Mouse (Mus musculus) cerebellum, adult 8-10 months (tissue): Measurements from ENCODE around the gene Nlrc5.

Experiments
- DNase-seq: peaks from one replicate; pipeline ENCODE4 v3.0.0; 2022

Gene Nlrc5

GRCm38 (mm10) chr8:94471281-94471680 lies 37.1 kb downstream of the Nlrc5 start:
- no peak for DNase-seq

DNA sequence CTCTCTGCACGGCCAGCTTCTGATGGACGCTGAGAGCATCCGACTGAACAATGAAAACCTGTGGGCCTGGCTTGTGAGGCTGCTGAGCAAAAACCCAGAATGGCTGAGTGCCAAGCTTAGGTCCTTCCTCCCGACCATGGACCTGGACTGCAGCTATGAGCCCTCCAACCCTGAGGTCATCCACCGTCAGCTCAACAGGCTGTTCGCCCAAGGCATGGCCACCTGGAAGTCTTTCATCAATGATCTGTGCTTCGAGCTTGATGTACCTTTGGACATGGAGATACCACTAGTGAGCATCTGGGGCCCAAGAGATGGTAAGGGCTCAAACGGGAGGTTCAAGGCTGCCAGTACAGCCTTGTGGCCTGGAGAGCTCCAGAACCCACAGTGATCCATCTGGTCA lies 38.6 kb downstream of the Nlrc5 start:
- no peak for DNase-seq

DNA sequence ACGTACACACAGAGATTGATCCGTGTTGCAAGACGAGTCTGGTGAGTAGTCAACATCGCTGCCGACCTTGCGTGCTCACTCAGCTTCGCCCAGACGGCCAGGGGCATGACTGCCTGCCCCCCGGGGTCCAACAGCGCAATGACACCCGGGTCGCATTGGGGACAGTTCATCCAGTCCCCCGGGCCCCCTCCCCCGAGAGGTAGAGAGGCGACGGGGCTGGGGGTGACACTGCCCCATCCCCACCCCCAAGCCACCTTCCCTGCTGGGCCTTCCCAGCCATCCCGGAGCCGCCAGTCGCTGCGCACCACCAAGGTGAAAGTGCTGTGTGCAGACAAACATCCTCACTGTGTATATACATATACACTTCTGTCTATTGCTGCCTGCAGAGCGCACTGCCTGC lies 39.3 kb downstream of the Nlrc5 start:
- DNase-seq = no peak

DNA sequence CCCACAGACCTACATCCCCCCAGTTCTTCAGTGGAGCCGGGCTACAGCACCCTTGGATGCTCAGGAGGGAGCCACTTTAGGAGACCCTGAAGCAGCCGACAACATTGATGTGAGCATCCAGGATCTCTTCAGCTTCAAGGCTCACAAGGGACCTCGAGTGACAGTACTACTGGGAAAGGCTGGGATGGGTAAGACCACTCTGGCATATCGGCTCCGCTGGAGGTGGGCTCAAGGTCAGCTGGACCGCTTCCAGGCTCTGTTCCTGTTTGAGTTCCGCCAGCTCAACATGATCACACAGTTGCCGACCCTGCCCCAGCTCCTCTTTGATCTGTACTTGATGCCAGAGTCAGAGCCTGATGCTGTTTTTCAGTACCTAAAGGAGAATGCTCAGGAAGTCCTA lies 41.6 kb downstream of the Nlrc5 start:
- DNase-seq = no peak

GRCm38 (mm10) chr8:94476846-94477245 lies 42.7 kb downstream of the Nlrc5 start:
- DNase-seq = no peak

DNA sequence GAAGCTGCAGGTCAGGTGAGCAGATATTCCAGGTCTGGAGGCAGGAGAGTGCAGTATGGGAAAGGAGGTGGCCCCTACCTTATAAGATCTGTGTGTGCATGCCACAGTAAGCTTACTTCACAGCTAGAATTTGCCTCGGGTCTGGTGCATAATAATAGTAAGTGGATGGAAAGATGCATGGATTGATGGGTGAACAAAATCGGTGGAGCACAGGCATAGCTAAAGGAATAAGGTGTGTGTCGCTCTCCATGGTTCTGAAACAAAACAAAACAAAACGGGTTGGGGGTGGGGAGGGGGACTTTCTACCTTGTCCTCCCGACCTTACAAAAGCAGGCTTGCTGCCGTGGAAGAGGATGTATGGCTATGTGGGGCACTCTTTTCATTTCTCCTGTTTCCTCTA lies 47.9 kb downstream of the Nlrc5 start:
- DNase-seq = no peak

- no peak for DNase-seq
These were observed 51.1 kb downstream of the Nlrc5 start for GRCm38 (mm10) chr8:94485288-94485687.

DNA sequence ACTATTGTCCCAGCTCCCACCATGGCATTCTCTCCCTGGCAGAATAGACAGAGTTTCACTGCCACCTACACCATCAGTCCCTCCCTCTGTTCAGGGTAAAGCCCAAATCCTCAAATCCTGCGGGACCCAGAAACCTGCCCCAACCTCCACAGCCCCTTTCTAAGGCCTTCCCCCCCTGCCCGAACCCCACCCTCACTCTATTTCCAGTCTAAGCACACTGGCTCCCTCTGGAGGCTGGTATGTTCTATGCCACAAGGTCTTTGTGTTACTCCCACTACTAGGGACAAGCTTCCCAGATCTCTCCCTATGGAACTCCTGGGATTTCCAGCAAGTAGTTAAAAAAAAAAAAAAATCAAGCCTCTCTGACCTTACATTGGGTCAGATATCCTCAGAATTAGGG lies 51.7 kb downstream of the Nlrc5 start:
- no peak for DNase-seq

DNA sequence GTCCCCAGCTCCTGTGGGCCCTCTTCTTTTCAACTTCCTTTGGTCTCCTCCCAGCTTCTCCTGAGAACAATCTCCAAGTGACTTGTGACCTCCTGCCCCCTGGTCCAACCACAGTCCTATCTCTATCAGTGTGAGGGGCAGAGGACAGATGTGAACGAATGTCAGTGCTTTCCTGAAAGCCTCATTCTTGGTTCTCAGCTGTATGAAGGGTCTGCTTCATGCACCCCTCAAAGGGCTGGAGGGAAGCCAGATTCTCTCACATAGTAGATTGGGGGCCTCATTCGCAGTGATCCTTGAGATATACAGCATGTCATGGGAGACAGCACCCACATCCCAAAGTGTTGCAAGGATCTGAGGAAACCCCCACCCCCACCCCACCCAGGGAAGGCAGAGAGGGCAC lies 53.9 kb downstream of the Nlrc5 start:
- DNase-seq = no peak

- no peak for DNase-seq
These were observed 55.8 kb downstream of the Nlrc5 start for GRCm38 (mm10) chr8:94489809-94490483.

DNA sequence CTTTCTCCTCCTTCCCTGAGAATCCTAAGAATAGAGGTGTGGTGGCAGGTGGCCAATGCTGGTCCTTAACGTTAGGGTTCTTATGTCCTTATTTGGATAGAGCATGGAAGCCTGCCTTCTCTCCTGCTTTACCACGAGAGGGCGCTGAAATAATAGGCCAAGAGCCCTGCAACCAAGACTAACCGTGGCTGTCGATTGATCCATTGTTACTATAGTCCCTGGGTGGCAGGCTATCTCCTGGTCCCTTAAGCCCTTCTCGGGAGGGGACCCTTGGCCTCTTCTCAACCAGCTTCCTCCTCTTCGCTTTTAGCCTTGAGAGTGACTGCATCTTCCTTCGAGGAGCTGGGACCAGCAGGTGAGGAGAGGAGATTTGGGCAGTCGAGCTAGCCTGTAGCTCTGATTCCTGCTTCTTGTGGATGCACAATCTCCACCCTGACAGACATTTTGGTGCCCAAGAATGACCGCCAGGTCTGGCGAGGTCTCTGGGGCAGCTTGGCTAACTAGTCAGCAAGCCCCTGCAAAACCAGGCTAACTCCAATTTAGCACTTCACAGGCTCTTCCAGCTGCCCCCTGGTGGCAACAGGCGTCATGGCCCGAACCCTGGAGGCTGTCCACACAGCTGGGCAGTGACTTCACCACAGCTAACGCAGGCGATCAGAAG lies 58.0 kb downstream of the Nlrc5 start:
- peak; percentile 40 for DNase-seq

GRCm38 (mm10) chr8:94493240-94493639 lies 59.1 kb downstream of the Nlrc5 start:
- DNase-seq = no peak

- no peak for DNase-seq
These were observed 81.5 kb downstream of the Nlrc5 start for GRCm38 (mm10) chr8:94515430-94516208.

- no peak for DNase-seq
These were observed 82.0 kb downstream of the Nlrc5 start for GRCm38 (mm10) chr8:94516209-94516593.

GRCm38 (mm10) chr8:94516766-94517165 lies 82.6 kb downstream of the Nlrc5 start:
- DNase-seq = no peak

- no peak for DNase-seq
These were observed 84.2 kb downstream of the Nlrc5 start for GRCm38 (mm10) chr8:94518331-94518730.

- no peak for DNase-seq
These were observed 84.9 kb downstream of the Nlrc5 start for GRCm38 (mm10) chr8:94519021-94519420.

DNA sequence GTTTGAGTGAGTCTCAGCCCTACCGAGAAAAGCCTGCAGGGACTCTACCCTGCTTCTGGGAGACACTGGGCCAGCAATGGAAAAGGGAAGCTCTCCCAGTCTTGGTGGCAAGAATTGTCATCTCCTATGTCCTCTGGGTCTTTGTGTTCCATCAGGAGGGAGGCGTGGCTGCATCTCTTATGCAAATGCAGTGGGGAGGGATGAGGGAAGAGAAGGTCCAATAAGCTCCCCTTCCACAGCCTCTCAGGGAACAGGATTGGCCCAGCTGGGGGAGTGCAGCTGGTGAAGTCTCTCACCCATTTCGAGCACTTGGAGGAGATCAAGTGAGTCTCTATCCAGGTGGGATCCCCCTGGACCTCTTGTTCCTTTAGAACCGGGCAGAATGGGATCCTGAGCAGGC lies 87.3 kb downstream of the Nlrc5 start:
- no peak for DNase-seq

DNA sequence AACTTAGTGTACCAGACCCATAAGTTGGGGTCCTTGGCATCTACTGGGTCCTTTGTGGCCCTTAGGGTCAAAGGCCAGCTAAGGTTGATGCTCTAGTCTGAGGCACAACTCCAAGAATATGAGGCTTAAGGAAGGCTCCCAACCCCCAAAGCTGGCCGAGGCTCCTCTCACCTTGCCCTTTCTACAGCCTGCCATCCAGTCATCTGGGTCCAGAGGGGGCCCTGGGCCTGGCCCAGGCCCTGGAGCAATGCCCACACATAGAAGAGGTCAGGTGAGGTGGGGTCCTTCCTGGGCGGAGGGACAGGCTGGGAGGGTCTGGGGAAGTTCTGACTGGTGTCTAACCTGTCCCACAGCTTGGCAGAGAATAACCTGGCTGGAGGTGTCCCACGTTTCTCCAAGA lies 88.3 kb downstream of the Nlrc5 start:
- DNase-seq = no peak

GRCm38 (mm10) chr8:94524554-94524953 lies 90.4 kb downstream of the Nlrc5 start:
- DNase-seq = no peak

DNA sequence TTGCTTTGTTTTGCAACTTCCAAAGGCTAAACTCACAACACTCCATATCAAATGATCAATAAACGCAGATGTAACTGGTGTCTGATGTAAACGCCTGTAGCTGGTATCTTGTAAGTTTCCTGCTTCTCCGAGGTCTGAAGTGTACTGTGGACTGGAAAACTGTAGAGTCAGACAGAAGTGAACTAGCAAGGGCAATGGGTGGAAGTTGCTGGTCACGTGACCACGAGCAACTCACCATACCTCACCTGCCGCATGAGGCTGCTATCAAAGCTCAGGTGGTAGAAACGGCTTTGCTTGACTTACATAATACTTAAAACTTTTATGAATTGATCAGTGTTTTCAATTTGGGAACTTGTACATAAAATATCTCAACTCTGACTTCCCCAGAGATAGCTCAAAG lies 93.0 kb downstream of the Nlrc5 start:
- no peak for DNase-seq

DNA sequence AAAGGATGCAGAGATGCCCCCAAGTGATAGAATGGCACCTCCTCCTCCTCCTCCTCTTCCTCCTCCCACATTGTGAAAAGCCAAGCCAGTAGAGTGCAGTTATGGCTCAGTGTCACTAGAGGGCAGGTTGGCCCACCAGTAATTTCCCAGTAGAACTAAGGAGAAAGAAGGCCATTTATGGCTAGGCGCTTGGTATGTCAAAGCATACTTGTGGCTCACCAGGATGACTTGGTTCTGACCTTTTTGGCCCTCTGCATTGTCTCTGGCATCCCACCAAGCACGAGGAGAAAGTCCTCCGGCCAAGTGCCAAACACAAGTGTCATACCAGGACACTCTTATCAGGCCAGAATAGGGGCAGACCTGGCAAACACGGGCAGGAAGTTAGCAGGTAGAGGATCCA lies 94.1 kb downstream of the Nlrc5 start:
- DNase-seq = peak; percentile 12

- no peak for DNase-seq
These were observed 95.7 kb downstream of the Nlrc5 start for GRCm38 (mm10) chr8:94529875-94530274.

- DNase-seq = no peak
These were observed 96.5 kb downstream of the Nlrc5 start for GRCm38 (mm10) chr8:94530643-94531042.
